In genomic region chr2:72038235-72038634, GRCm38 (mm10) we compare ENCODE assay signal across 8 mouse cellular contexts. TPM values are rescaled to one million over a fixed set of nuclear protein-coding genes. Genes with fewer than 3 reads are reported as not detected.
DNase-seq lines count a peak whose midpoint lies in the region; ATAC-seq and TF ChIP-seq lines count a peak whose summit lies in the region.

No protein-coding gene starts in this region.

- WGBS in hindbrain, embryonic 10.5 days: 40% methylated on average over 1 of the region's 1 CpGs
- WGBS in hindbrain, embryonic 12.5 days: 33% methylated on average over 1 of the region's 1 CpGs
- WGBS in intestine, postnatal 0 days: 9% methylated on average over 1 of the region's 1 CpGs
- 16% methylated on average over 1 of the region's 1 CpGs for WGBS in midbrain, embryonic 16.5 days
- WGBS in spleen, adult 2 months: 6% methylated on average over 1 of the region's 1 CpGs

- no peak overlapping the region for H3K9ac ChIP-seq in hindbrain, embryonic 12.5 days
- H3K9ac ChIP-seq in intestine, postnatal 0 days (ENCODE audit: low read depth, low read length): no peak overlapping the region
- H3K9ac ChIP-seq in midbrain, embryonic 16.5 days (ENCODE audit: low read depth, low read length): no peak overlapping the region

- H3K9me3 ChIP-seq in hindbrain, embryonic 10.5 days: no peaks in the 10 kb centered on the region
- no peaks in the 10 kb centered on the region for H3K9me3 ChIP-seq in hindbrain, embryonic 12.5 days (replicated peaks)
- no peaks in the 10 kb centered on the region for H3K9me3 ChIP-seq in intestine, postnatal 0 days (ENCODE audit: control insufficient read depth)
- H3K9me3 ChIP-seq in midbrain, embryonic 16.5 days (replicated peaks; ENCODE audit: control insufficient read depth, low read length, poor library complexity, severe bottlenecking): no peaks in the 10 kb centered on the region

- H3K4me2 ChIP-seq in hindbrain, embryonic 12.5 days (replicated peaks): no peak overlapping the region
- H3K4me2 ChIP-seq in intestine, postnatal 0 days (replicated peaks; ENCODE audit: low read depth): no peak overlapping the region
- H3K4me2 ChIP-seq in midbrain, embryonic 16.5 days (ENCODE audit: low read length): no peak overlapping the region

- H3K27me3 ChIP-seq in hindbrain, embryonic 10.5 days (ENCODE audit: insufficient read depth, poor library complexity, severe bottlenecking): peaks cover 4% of the 10 kb centered on the region; the same call in 1 of the 2 replicates
- H3K27me3 ChIP-seq in hindbrain, embryonic 12.5 days: no peaks in the 10 kb centered on the region
- no peaks in the 10 kb centered on the region for H3K27me3 ChIP-seq in intestine, postnatal 0 days (replicated peaks; ENCODE audit: control insufficient read depth, insufficient read depth, low read length)
- H3K27me3 ChIP-seq in midbrain, embryonic 16.5 days (ENCODE audit: control insufficient read depth, insufficient read depth, low read depth, low read length): no peaks in the 10 kb centered on the region
- H3K27me3 ChIP-seq in spleen, adult 2 months (ENCODE audit: control insufficient read depth, insufficient read depth, low read length): no peaks in the 10 kb centered on the region

- no peak for TF ChIP-seq POLR2A in spleen, adult 2 months (IDR thresholded peaks at IDR 0.05; ENCODE audit: low read depth, low read length)

- intact Hi-C loops in left cerebral cortex, postnatal 25 days (cut with DNase I): loop anchor here (5.0 kb wide), 1 partner anchor 141 kb away; no protein-coding TSS in a partner anchor

- H3K27ac ChIP-seq in hindbrain, embryonic 10.5 days: 0 out of 2 replicates have a peak overlapping the region, but pooled peaks have one; percentile 14
- no peak overlapping the region for H3K27ac ChIP-seq in hindbrain, embryonic 12.5 days
- H3K27ac ChIP-seq in intestine, postnatal 0 days (ENCODE audit: low read depth, low read length): no peak overlapping the region
- no peak overlapping the region for H3K27ac ChIP-seq in midbrain, embryonic 16.5 days (ENCODE audit: low read length)
- no peak overlapping the region for H3K27ac ChIP-seq in spleen, adult 2 months (ENCODE audit: insufficient read depth, low read length)

- no peak overlapping the region for H3K4me3 ChIP-seq in hindbrain, embryonic 10.5 days
- no peak overlapping the region for H3K4me3 ChIP-seq in hindbrain, embryonic 12.5 days
- no peak overlapping the region for H3K4me3 ChIP-seq in intestine, postnatal 0 days (ENCODE audit: low read depth, low read length)
- no peak overlapping the region for H3K4me3 ChIP-seq in midbrain, embryonic 16.5 days (ENCODE audit: low read depth, low read length)
- no peak overlapping the region for H3K4me3 ChIP-seq in spleen, adult 2 months (ENCODE audit: extremely low read depth, insufficient read depth, insufficient read length)

- no peak for ATAC-seq in hindbrain, embryonic 12.5 days (ENCODE audit: low FRiP score)
- ATAC-seq in intestine, postnatal 0 days: no peak
- ATAC-seq in midbrain, embryonic 16.5 days: peak; percentile 55; the same call in 1 of the 2 replicates

- H3K4me1 ChIP-seq in hindbrain, embryonic 10.5 days (replicated peaks): peaks cover 12% of the 10 kb centered on the region
- peaks cover 11% of the 10 kb centered on the region; the same call in 1 of the 2 replicates for H3K4me1 ChIP-seq in hindbrain, embryonic 12.5 days
- H3K4me1 ChIP-seq in intestine, postnatal 0 days (replicated peaks; ENCODE audit: control insufficient read depth, insufficient read depth, low read length): no peaks in the 10 kb centered on the region
- peaks cover 6% of the 10 kb centered on the region for H3K4me1 ChIP-seq in midbrain, embryonic 16.5 days (ENCODE audit: control insufficient read depth, insufficient read depth, low read length)
- no peaks in the 10 kb centered on the region for H3K4me1 ChIP-seq in spleen, adult 2 months (ENCODE audit: control insufficient read depth, insufficient read depth, insufficient read length)

- peak; percentile 81 for DNase-seq in hindbrain, embryonic 10.5 days (ENCODE audit: low spot score)
- peak; percentile 84 for DNase-seq in cerebellum, adult 9-11 months
- peak; percentile 76 to 85 for DNase-seq in frontal cortex, postnatal 25 days (ENCODE audit: low spot score in 2 of 2)
- peak; percentile 86 to 87 for DNase-seq in left cerebral cortex, postnatal 25 days (ENCODE audit: low spot score in 2 of 2)
- peak; percentile 41 to 71 for DNase-seq in spleen, adult 2 months (ENCODE audit: low read depth in 1 of 2, low spot score in 2 of 2)

- no peaks in the 10 kb centered on the region for H3K36me3 ChIP-seq in hindbrain, embryonic 10.5 days
- no peaks in the 10 kb centered on the region for H3K36me3 ChIP-seq in hindbrain, embryonic 12.5 days
- no peaks in the 10 kb centered on the region for H3K36me3 ChIP-seq in intestine, postnatal 0 days (ENCODE audit: control insufficient read depth, insufficient read depth)
- H3K36me3 ChIP-seq in midbrain, embryonic 16.5 days (ENCODE audit: control insufficient read depth, insufficient read depth, low read length): no peaks in the 10 kb centered on the region
- no peaks in the 10 kb centered on the region for H3K36me3 ChIP-seq in spleen, adult 2 months (ENCODE audit: control insufficient read depth, insufficient read depth, low read length)

- peak; percentile 89 for TF ChIP-seq CTCF in intestine, postnatal 0 days (IDR thresholded peaks at IDR 0.05; ENCODE audit: low read depth)
- TF ChIP-seq CTCF in spleen, adult 2 months (IDR thresholded peaks at IDR 0.05; ENCODE audit: extremely low read depth, insufficient read depth, insufficient read length, insufficient replicate concordance): peak; percentile 59; the same call in 1 of the 2 replicates

RNA-seq across cellular contexts. Expression of gene Rapgef4, which starts 57.2 kb away (rescaled TPM):
- polyA plus RNA-seq in hindbrain, embryonic 10.5 days (2016; fragmentation: Nextera tagmentation; extraction: Ambion mirVana): 2.9 and 3.3 TPM in 2 replicates
- 4.9 and 5.6 TPM in 2 replicates for polyA plus RNA-seq in hindbrain, embryonic 12.5 days (2016; fragmentation: Nextera tagmentation; extraction: Ambion mirVana)
- polyA plus RNA-seq in intestine, postnatal 0 days (2015; fragmentation: Nextera tagmentation; extraction: Ambion mirVana): 2.7 and 3.4 TPM in 2 replicates
- 100 to 1,000 TPM; 372 to 386 TPM for total RNA-seq in left cerebral cortex, postnatal 25 days (2021)
- polyA plus RNA-seq in midbrain, embryonic 16.5 days (2015; fragmentation: Nextera tagmentation; extraction: Ambion mirVana): 36.8 and 40.2 TPM in 2 replicates
- polyA plus RNA-seq in spleen, adult 2 months (2012; rRNA removed): 7.6 and 11.3 TPM in 2 replicates
